In genomic region chrX:71365011-71365410, GRCm38 (mm10) we compare ENCODE assay signal across 8 mouse cellular contexts. TPM values are rescaled to one million over a fixed set of nuclear protein-coding genes. Genes with fewer than 3 reads are reported as not detected.
DNase-seq lines count a peak whose midpoint lies in the region; ATAC-seq and TF ChIP-seq lines count a peak whose summit lies in the region.

No protein-coding gene starts in this region.

- H3K36me3 ChIP-seq in neural tube, embryonic 11.5 days (ENCODE audit: control insufficient read depth, insufficient read depth, low read length) = no peaks in the 10 kb centered on the region
- no peaks in the 10 kb centered on the region for H3K36me3 ChIP-seq in forebrain, embryonic 16.5 days (ENCODE audit: control insufficient read depth, insufficient read depth)
- no peaks in the 10 kb centered on the region for H3K36me3 ChIP-seq in limb, embryonic 14.5 days (ENCODE audit: control insufficient read depth, insufficient read depth, low read length)
- no peaks in the 10 kb centered on the region for H3K36me3 ChIP-seq in midbrain, embryonic 16.5 days (ENCODE audit: control insufficient read depth, insufficient read depth, low read length)

- no peaks in the 10 kb centered on the region for H3K9me3 ChIP-seq in neural tube, embryonic 11.5 days (ENCODE audit: control insufficient read depth, low read length)
- no peaks in the 10 kb centered on the region for H3K9me3 ChIP-seq in forebrain, embryonic 16.5 days (ENCODE audit: control insufficient read depth, low read length)
- no peaks in the 10 kb centered on the region for H3K9me3 ChIP-seq in limb, embryonic 14.5 days (ENCODE audit: control insufficient read depth, low read length)
- H3K9me3 ChIP-seq in midbrain, embryonic 16.5 days (replicated peaks; ENCODE audit: control insufficient read depth, low read length, poor library complexity, severe bottlenecking) = no peaks in the 10 kb centered on the region

- no peak for TF ChIP-seq POLR2A in limb, embryonic 14.5 days (IDR thresholded peaks at IDR 0.05; ENCODE audit: borderline replicate concordance, extremely low read depth, insufficient read depth, insufficient read length)

- H3K4me3 ChIP-seq in neural tube, embryonic 11.5 days (ENCODE audit: low read depth, low read length) = peak overlapping the region; percentile 51
- peak overlapping the region; percentile 62 for H3K4me3 ChIP-seq in forebrain, embryonic 16.5 days (replicated peaks; ENCODE audit: low read length)
- H3K4me3 ChIP-seq in limb, embryonic 14.5 days (replicated peaks; ENCODE audit: low read length) = peak overlapping the region; percentile 60
- H3K4me3 ChIP-seq in midbrain, embryonic 16.5 days (ENCODE audit: low read depth, low read length) = peak overlapping the region; percentile 61

- peak overlapping the region; percentile 51 for H3K4me2 ChIP-seq in neural tube, embryonic 11.5 days (ENCODE audit: low read depth)
- H3K4me2 ChIP-seq in forebrain, embryonic 16.5 days (ENCODE audit: low read length) = peak overlapping the region; percentile 54
- H3K4me2 ChIP-seq in limb, embryonic 14.5 days (replicated peaks; ENCODE audit: low read depth, low read length, severe bottlenecking) = peak overlapping the region; percentile 52
- H3K4me2 ChIP-seq in midbrain, embryonic 16.5 days (ENCODE audit: low read length) = peak overlapping the region; percentile 54

- H3K4me1 ChIP-seq in neural tube, embryonic 11.5 days (ENCODE audit: control insufficient read depth, insufficient read depth, low read length) = no peaks in the 10 kb centered on the region
- 0 out of 2 replicates have a peak, but pooled peaks cover 4% of the 10 kb centered on the region for H3K4me1 ChIP-seq in forebrain, embryonic 16.5 days (replicated peaks; ENCODE audit: control insufficient read depth, insufficient read depth, low read length)
- no peaks in the 10 kb centered on the region for H3K4me1 ChIP-seq in limb, embryonic 14.5 days (ENCODE audit: control insufficient read depth, insufficient read depth, low read length)
- 0 out of 2 replicates have a peak, but pooled peaks cover 2% of the 10 kb centered on the region for H3K4me1 ChIP-seq in midbrain, embryonic 16.5 days (ENCODE audit: control insufficient read depth, insufficient read depth, low read length)

- no peak for DNase-seq in neural tube, embryonic 11.5 days (ENCODE audit: low spot score)
- no peak for DNase-seq in neural tube, embryonic 10.5 days (ENCODE audit: extremely low spot score, low spot score)
- peak; percentile 42 for DNase-seq in cerebellum, adult 11 months
- peak; percentile 43 for DNase-seq in induced T-regulatory cell, adult 2 months (ENCODE audit: low read depth)
- no peak for DNase-seq in limb, embryonic 14.5 days (ENCODE audit: low spot score)
- DNase-seq in testis, postnatal 10 days (ENCODE audit: low spot score) = peak; percentile 48

- H3K9ac ChIP-seq in neural tube, embryonic 11.5 days (ENCODE audit: low read length) = peak overlapping the region; percentile 65
- peak overlapping the region; percentile 78 for H3K9ac ChIP-seq in forebrain, embryonic 16.5 days (replicated peaks; ENCODE audit: low read depth, low read length)
- peak overlapping the region; percentile 67 for H3K9ac ChIP-seq in limb, embryonic 14.5 days (ENCODE audit: low read depth, low read length, severe bottlenecking)
- peak overlapping the region; percentile 84 for H3K9ac ChIP-seq in midbrain, embryonic 16.5 days (ENCODE audit: low read depth, low read length)

- H3K27me3 ChIP-seq in neural tube, embryonic 11.5 days (ENCODE audit: control insufficient read depth, insufficient read depth, low read length) = no peaks in the 10 kb centered on the region
- no peaks in the 10 kb centered on the region for H3K27me3 ChIP-seq in forebrain, embryonic 16.5 days (replicated peaks; ENCODE audit: control insufficient read depth, insufficient read depth, low read length)
- H3K27me3 ChIP-seq in limb, embryonic 14.5 days (ENCODE audit: control insufficient read depth, insufficient read depth, low read length) = no peaks in the 10 kb centered on the region
- H3K27me3 ChIP-seq in midbrain, embryonic 16.5 days (ENCODE audit: control insufficient read depth, insufficient read depth, low read depth, low read length) = no peaks in the 10 kb centered on the region

- 21% methylated on average over 17 of the region's 20 CpGs for WGBS in neural tube, embryonic 11.5 days
- WGBS in forebrain, embryonic 16.5 days = 22% methylated on average over 18 of the region's 20 CpGs
- WGBS in limb, embryonic 14.5 days = 13% methylated on average over 9 of the region's 20 CpGs
- 7% methylated on average over 11 of the region's 20 CpGs for WGBS in midbrain, embryonic 16.5 days

- no peak overlapping the region for H3K27ac ChIP-seq in neural tube, embryonic 11.5 days (ENCODE audit: low read depth, low read length)
- peak overlapping the region; percentile 60 for H3K27ac ChIP-seq in forebrain, embryonic 16.5 days (ENCODE audit: low read length)
- 0 out of 2 replicates have a peak overlapping the region, but pooled peaks have one; percentile 13 for H3K27ac ChIP-seq in limb, embryonic 14.5 days (replicated peaks; ENCODE audit: low read depth, low read length)
- H3K27ac ChIP-seq in midbrain, embryonic 16.5 days (ENCODE audit: low read length) = peak overlapping the region; percentile 82

- peak; percentile 62; the same call in 1 of the 2 replicates for ATAC-seq in neural tube, embryonic 11.5 days (ENCODE audit: insufficient read depth, low FRiP score, low TSS enrichment)
- peak; percentile 71 for ATAC-seq in forebrain, embryonic 16.5 days
- ATAC-seq in limb, embryonic 14.5 days (ENCODE audit: low FRiP score, low read depth) = peak; percentile 75
- peak; percentile 80 for ATAC-seq in midbrain, embryonic 16.5 days

RNA-seq across cellular contexts. Expression of gene Mtmr1, which starts 0.5 kb away (rescaled TPM):
- polyA plus RNA-seq in neural tube, embryonic 11.5 days (2014; fragmentation: Nextera tagmentation; extraction: Ambion mirVana) = 15.4 and 16.3 TPM in 2 replicates
- 18.2 and 19.3 TPM in 2 replicates for polyA plus RNA-seq in forebrain, embryonic 16.5 days (2015; fragmentation: Nextera tagmentation; extraction: Ambion mirVana)
- 14.9 and 15.0 TPM in 2 replicates for polyA plus RNA-seq in limb, embryonic 14.5 days (2012; rRNA removed)
- polyA plus RNA-seq in limb, embryonic 14.5 days (2014; fragmentation: Nextera tagmentation; extraction: Ambion mirVana) = 14.9 and 18.0 TPM in 2 replicates
- 15.4 and 17.3 TPM in 2 replicates for polyA plus RNA-seq in midbrain, embryonic 16.5 days (2015; fragmentation: Nextera tagmentation; extraction: Ambion mirVana)

Comparison
In these comparisons a context has a peak if more than half of its experiments do, and no peak if none do; other contexts are left out.
1. DNase-seq: peak in cerebellum, adult 11 months (single experiment), induced T-regulatory cell, adult 2 months (single experiment) and testis, postnatal 10 days (single experiment); none in neural tube, embryonic 11.5 days (single experiment), neural tube, embryonic 10.5 days (single experiment) and limb, embryonic 14.5 days (single experiment).
2. Peak in every context shown above with its lines, with median percentiles within 50 percentile points of each other: ATAC-seq, H3K4me2 ChIP-seq, H3K4me3 ChIP-seq and H3K9ac ChIP-seq.